Mouse (Mus musculus): ENCODE measurements around the gene E130308A19Rik. TPM values are rescaled to one million over a fixed set of nuclear protein-coding genes. Genes with fewer than 3 reads are reported as not detected.

The E130308A19Rik gene
- total and polyA plus RNA-seq, 3 experiments: 2.4 to 3.4 (median 3.1) TPM

GRCm38 (mm10) chr4:59757452-59758435 is 131.7 kb downstream of the E130308A19Rik start:
- H3K4me3 ChIP-seq (replicated peaks in 1 of 3; ENCODE audit: low read depth in 2 of 3, low read length in 2 of 3, poor library complexity in 1 of 3): no peak overlapping the region
- H3K9me3 ChIP-seq (replicated peaks; ENCODE audit: low read length): no peaks in the 10 kb centered on the region
- H3K4me2 ChIP-seq (ENCODE audit: insufficient read depth, low read depth, poor library complexity, severe bottlenecking): no peak overlapping the region
- H3K27ac ChIP-seq (ENCODE audit: insufficient read depth, low read depth): no peak overlapping the region
- H3K4me1 ChIP-seq (ENCODE audit: control insufficient read depth in 1 of 2, insufficient read depth in 2 of 2): peaks cover 0 to 9% of the 10 kb centered on the region in 2 experiments; a peak in 1 of 4 replicates
- H3K9ac ChIP-seq (ENCODE audit: insufficient read depth, low read depth): no peak overlapping the region
- dilution Hi-C loops (cut with MboI; ENCODE audit: extremely low pct_ligation_motif_present, extremely low pct_unique_long_range_greater_than_20kb, low sequenced_read_pairs) (no loop called here), in situ Hi-C loops (cut with MboI; ENCODE audit: low pct_ligation_motif_present, low pct_unique_long_range_greater_than_20kb, low sequenced_read_pairs) (loop anchor here (25.0 kb wide), 2 partner anchors 145 to 395 kb away; no protein-coding TSS in a partner anchor)
- TF ChIP-seq SMC3 (IDR thresholded peaks at IDR 0.05; ENCODE audit: low read depth, low read length): no peak
- no peak for TF ChIP-seq E2F4 (IDR thresholded peaks at IDR 0.05; ENCODE audit: insufficient replicate concordance, low read depth, low read length)
- TF ChIP-seq RAD21 (IDR thresholded peaks at IDR 0.05; ENCODE audit: low read depth, low read length): no peak
- TF ChIP-seq ZKSCAN1 (IDR thresholded peaks at IDR 0.05; ENCODE audit: borderline replicate concordance, low read depth, low read length): no peak
- no peak for TF ChIP-seq UBTF (IDR thresholded peaks at IDR 0.05; ENCODE audit: low read depth, low read length)
- no peak for TF ChIP-seq IRF4 (IDR thresholded peaks at IDR 0.05; ENCODE audit: low read depth, low read length)
- TF ChIP-seq PAX5 (IDR thresholded peaks at IDR 0.05; ENCODE audit: low read length): no peak
- no peak for TF ChIP-seq BHLHE40 (IDR thresholded peaks at IDR 0.05; ENCODE audit: low read depth, low read length)
- TF ChIP-seq CHD1 (IDR thresholded peaks at IDR 0.05; ENCODE audit: low read depth, low read length): no peak
- TF ChIP-seq HCFC1 (IDR thresholded peaks at IDR 0.05; ENCODE audit: low read depth, low read length): no peak
- no peak for TF ChIP-seq JUND (conservative IDR thresholded peaks at IDR 0.05; ENCODE audit: low read depth, low read length)
- no peak for TF ChIP-seq ZC3H11A (IDR thresholded peaks at IDR 0.05; ENCODE audit: low read depth, low read length)
- no peak for TF ChIP-seq MAX (IDR thresholded peaks at IDR 0.05; ENCODE audit: low read length)
- no peak for TF ChIP-seq POLR2AphosphoS2 (IDR thresholded peaks at IDR 0.05; ENCODE audit: low read depth, low read length)
- TF ChIP-seq MAZ (IDR thresholded peaks at IDR 0.05; ENCODE audit: low read depth, low read length): no peak
- TF ChIP-seq RCOR1 (conservative IDR thresholded peaks at IDR 0.05; ENCODE audit: low read depth, low read length): no peak
- no peak for TF ChIP-seq CTCF (conservative IDR thresholded peaks at IDR 0.05 in 1 of 2, IDR thresholded peaks at IDR 0.05 in 1 of 2; ENCODE audit: low read depth in 2 of 2, low read length in 2 of 2)
- TF ChIP-seq TBP (conservative IDR thresholded peaks at IDR 0.05; ENCODE audit: low read depth, low read length): no peak
- TF ChIP-seq MXI1 (IDR thresholded peaks at IDR 0.05; ENCODE audit: low read depth, low read length): no peak
- TF ChIP-seq SIN3A (IDR thresholded peaks at IDR 0.05; ENCODE audit: low read length): no peak
- H3K36me3 ChIP-seq (replicated peaks in 1 of 2; ENCODE audit: control insufficient read depth in 1 of 2, insufficient read depth in 1 of 2, low read length in 1 of 2): peaks cover 0 to 5% of the 10 kb centered on the region in 2 experiments
- DNase-seq (ENCODE audit: extremely low read depth): no peak
- no peaks in the 10 kb centered on the region for H3K27me3 ChIP-seq (replicated peaks)
- no peaks in the 10 kb centered on the region for H3K79me2 ChIP-seq (replicated peaks; ENCODE audit: control insufficient read depth, extremely low read depth, insufficient read depth, poor library complexity, severe bottlenecking)

All from CH12.LX (cell line).